Mouse (Mus musculus) MEL (cell line): ENCODE measurements at regions not wholly inside any gene's neighbourhood (a gene's known extent, or its start where the extent isn't known, plus 50 kb on each side); places are given as distances from the start of the nearest gene placed in this dataset.

ENCODE experiments used
- MXI1 ChIP-seq: IDR thresholded peaks from 2 replicates; pipeline ENCODE4 v1.6.1; 2011; ENCODE audit warnings: mild to moderate bottlenecking, low read depth, low read length, improper control_type of control experiment
- POLR2AphosphoS5 ChIP-seq: IDR thresholded peaks from 2 replicates; pipeline ENCODE4 v1.6.1; 2012; ENCODE audit warnings: low read depth, borderline replicate concordance, mild to moderate bottlenecking, inconsistent platforms, low read length, moderate library complexity, mixed read lengths

GRCm38 (mm10) chr15:11572063-11572462 is 172.6 kb upstream of the Tars start:
- TF ChIP-seq POLR2AphosphoS5 = no peak
- TF ChIP-seq MXI1 = no peak
